Mouse (Mus musculus): Measurements from ENCODE around the gene Adamtsl3. TPM values are rescaled to one million over a fixed set of nuclear protein-coding genes. Genes with fewer than 3 reads are reported as not detected.

The Adamtsl3 gene
- polyA plus RNA-seq, 2 experiments = 8.3 to 9.2 TPM

- ATAC-seq (ENCODE audit: low FRiP score, low read depth) = no peak
- Histone ChIP-seq H3K27me3 (ENCODE audit: control insufficient read depth, insufficient read depth, low read length) (no peaks in the 10 kb centered on the region), H3K27ac (replicated peaks; ENCODE audit: low read depth, low read length) (no peak overlapping the region), H3K36me3 (ENCODE audit: control insufficient read depth, insufficient read depth, low read length) (no peaks in the 10 kb centered on the region), H3K4me2 (replicated peaks; ENCODE audit: low read depth, low read length, severe bottlenecking) (no peak overlapping the region), H3K4me1 (ENCODE audit: control insufficient read depth, insufficient read depth, low read length) (no peaks in the 10 kb centered on the region), H3K9ac (ENCODE audit: low read depth, low read length, severe bottlenecking) (no peak overlapping the region), H3K4me3 (replicated peaks; ENCODE audit: low read length) (no peak overlapping the region), H3K9me3 (ENCODE audit: control insufficient read depth, low read length) (no peaks in the 10 kb centered on the region)
- DNase-seq (ENCODE audit: low spot score) = no peak
- 33% methylated on average over 1 of the region's 1 CpGs for WGBS
- TF ChIP-seq POLR2A (IDR thresholded peaks at IDR 0.05; ENCODE audit: borderline replicate concordance, extremely low read depth, insufficient read depth, insufficient read length) = no peak
Measured at GRCm38 (mm10) chr7:82572981-82573380, 237.5 kb downstream of the Adamtsl3 start.

- no peak overlapping the region for H3K4me3 ChIP-seq (replicated peaks; ENCODE audit: low read length)
- H3K36me3 ChIP-seq (ENCODE audit: control insufficient read depth, insufficient read depth, low read length) = no peaks in the 10 kb centered on the region
- WGBS = 71% methylated on average over 3 of the region's 3 CpGs
- TF ChIP-seq POLR2A (IDR thresholded peaks at IDR 0.05; ENCODE audit: borderline replicate concordance, extremely low read depth, insufficient read depth, insufficient read length) = no peak
- no peak overlapping the region for H3K9ac ChIP-seq (ENCODE audit: low read depth, low read length, severe bottlenecking)
- H3K9me3 ChIP-seq (ENCODE audit: control insufficient read depth, low read length) = no peaks in the 10 kb centered on the region
- H3K27ac ChIP-seq (replicated peaks; ENCODE audit: low read depth, low read length) = no peak overlapping the region
- H3K27me3 ChIP-seq (ENCODE audit: control insufficient read depth, insufficient read depth, low read length) = no peaks in the 10 kb centered on the region
- DNase-seq (ENCODE audit: low spot score) (no peak), ATAC-seq (ENCODE audit: low FRiP score, low read depth) (no peak)
- H3K4me2 ChIP-seq (replicated peaks; ENCODE audit: low read depth, low read length, severe bottlenecking) = no peak overlapping the region
- H3K4me1 ChIP-seq (ENCODE audit: control insufficient read depth, insufficient read depth, low read length) = no peaks in the 10 kb centered on the region
Measured at GRCm38 (mm10) chr7:82580007-82580406, 244.5 kb downstream of the Adamtsl3 start.

- no peak for TF ChIP-seq POLR2A (IDR thresholded peaks at IDR 0.05; ENCODE audit: borderline replicate concordance, extremely low read depth, insufficient read depth, insufficient read length)
- ATAC-seq (ENCODE audit: low FRiP score, low read depth) (no peak), DNase-seq (ENCODE audit: low spot score) (no peak)
- Histone ChIP-seq H3K27me3 (ENCODE audit: control insufficient read depth, insufficient read depth, low read length) (no peaks in the 10 kb centered on the region), H3K4me2 (replicated peaks; ENCODE audit: low read depth, low read length, severe bottlenecking) (no peak overlapping the region), H3K36me3 (ENCODE audit: control insufficient read depth, insufficient read depth, low read length) (no peaks in the 10 kb centered on the region), H3K4me3 (replicated peaks; ENCODE audit: low read length) (no peak overlapping the region), H3K9me3 (ENCODE audit: control insufficient read depth, low read length) (no peaks in the 10 kb centered on the region), H3K27ac (replicated peaks; ENCODE audit: low read depth, low read length) (no peak overlapping the region), H3K9ac (ENCODE audit: low read depth, low read length, severe bottlenecking) (no peak overlapping the region), H3K4me1 (ENCODE audit: control insufficient read depth, insufficient read depth, low read length) (no peaks in the 10 kb centered on the region)
- 79% methylated on average over 5 of the region's 5 CpGs for WGBS
Measured at GRCm38 (mm10) chr7:82581802-82582201, 246.3 kb downstream of the Adamtsl3 start.

GRCm38 (mm10) chr7:82582534-82582933 lies 247.0 kb downstream of the Adamtsl3 start:
- WGBS = 84% methylated on average over 4 of the region's 4 CpGs
- no peak overlapping the region for H3K4me2 ChIP-seq (replicated peaks; ENCODE audit: low read depth, low read length, severe bottlenecking)
- ATAC-seq (ENCODE audit: low FRiP score, low read depth) (no peak), DNase-seq (ENCODE audit: low spot score) (no peak)
- no peaks in the 10 kb centered on the region for H3K9me3 ChIP-seq (ENCODE audit: control insufficient read depth, low read length)
- H3K9ac ChIP-seq (ENCODE audit: low read depth, low read length, severe bottlenecking) = no peak overlapping the region
- no peak overlapping the region for H3K27ac ChIP-seq (replicated peaks; ENCODE audit: low read depth, low read length)
- 0 out of 2 replicates have a peak, but pooled peaks cover 3% of the 10 kb centered on the region for H3K36me3 ChIP-seq (ENCODE audit: control insufficient read depth, insufficient read depth, low read length)
- H3K27me3 ChIP-seq (ENCODE audit: control insufficient read depth, insufficient read depth, low read length) = no peaks in the 10 kb centered on the region
- no peak for TF ChIP-seq POLR2A (IDR thresholded peaks at IDR 0.05; ENCODE audit: borderline replicate concordance, extremely low read depth, insufficient read depth, insufficient read length)
- H3K4me1 ChIP-seq (ENCODE audit: control insufficient read depth, insufficient read depth, low read length) = no peaks in the 10 kb centered on the region
- no peak overlapping the region for H3K4me3 ChIP-seq (replicated peaks; ENCODE audit: low read length)

GRCm38 (mm10) chr7:82590931-82591330 lies 255.4 kb downstream of the Adamtsl3 start:
- Histone ChIP-seq H3K36me3 (ENCODE audit: control insufficient read depth, insufficient read depth, low read length) (0 out of 2 replicates have a peak, but pooled peaks cover 3% of the 10 kb centered on the region), H3K27ac (replicated peaks; ENCODE audit: low read depth, low read length) (no peak overlapping the region)

GRCm38 (mm10) chr7:82602008-82602407 lies 266.5 kb downstream of the Adamtsl3 start:
- no peaks in the 10 kb centered on the region for H3K9me3 ChIP-seq (ENCODE audit: control insufficient read depth, low read length)
- H3K27ac ChIP-seq (replicated peaks; ENCODE audit: low read depth, low read length) = no peak overlapping the region
- H3K27me3 ChIP-seq (ENCODE audit: control insufficient read depth, insufficient read depth, low read length) = no peaks in the 10 kb centered on the region
- no peaks in the 10 kb centered on the region for H3K4me1 ChIP-seq (ENCODE audit: control insufficient read depth, insufficient read depth, low read length)
- no peak overlapping the region for H3K4me3 ChIP-seq (replicated peaks; ENCODE audit: low read length)
- H3K4me2 ChIP-seq (replicated peaks; ENCODE audit: low read depth, low read length, severe bottlenecking) = no peak overlapping the region
- ATAC-seq (ENCODE audit: low FRiP score, low read depth) (no peak), DNase-seq (ENCODE audit: low spot score) (no peak)
- no peak for TF ChIP-seq POLR2A (IDR thresholded peaks at IDR 0.05; ENCODE audit: borderline replicate concordance, extremely low read depth, insufficient read depth, insufficient read length)
- WGBS = 75% methylated on average over 4 of the region's 4 CpGs
- no peak overlapping the region for H3K9ac ChIP-seq (ENCODE audit: low read depth, low read length, severe bottlenecking)
- H3K36me3 ChIP-seq (ENCODE audit: control insufficient read depth, insufficient read depth, low read length) = no peaks in the 10 kb centered on the region; the same call in 1 of the 2 replicates

More at GRCm38 (mm10) chr7:82590931-82591330, 255.4 kb downstream of the Adamtsl3 start:
- ATAC-seq (ENCODE audit: low FRiP score, low read depth) (peak; percentile 44; the same call in 1 of the 2 replicates), DNase-seq (ENCODE audit: low spot score) (peak; percentile 54)
- 59% methylated on average over 6 of the region's 6 CpGs for WGBS
- no peaks in the 10 kb centered on the region for H3K4me1 ChIP-seq (ENCODE audit: control insufficient read depth, insufficient read depth, low read length)
- H3K4me2 ChIP-seq (replicated peaks; ENCODE audit: low read depth, low read length, severe bottlenecking) = no peak overlapping the region
- H3K27me3 ChIP-seq (ENCODE audit: control insufficient read depth, insufficient read depth, low read length) = no peaks in the 10 kb centered on the region
- no peak overlapping the region for H3K9ac ChIP-seq (ENCODE audit: low read depth, low read length, severe bottlenecking)
- no peak overlapping the region for H3K4me3 ChIP-seq (replicated peaks; ENCODE audit: low read length)
- H3K9me3 ChIP-seq (ENCODE audit: control insufficient read depth, low read length) = no peaks in the 10 kb centered on the region
- no peak for TF ChIP-seq POLR2A (IDR thresholded peaks at IDR 0.05; ENCODE audit: borderline replicate concordance, extremely low read depth, insufficient read depth, insufficient read length)

Data from limb, embryonic 14.5 days (tissue).